Mouse (Mus musculus): Measurements from ENCODE around the gene 4930583I09Rik. TPM values are rescaled to one million over a fixed set of nuclear protein-coding genes. Genes with fewer than 3 reads are reported as not detected.

Gene 4930583I09Rik
- total RNA-seq, 2 experiments from 2014 or later = not detected

DNA sequence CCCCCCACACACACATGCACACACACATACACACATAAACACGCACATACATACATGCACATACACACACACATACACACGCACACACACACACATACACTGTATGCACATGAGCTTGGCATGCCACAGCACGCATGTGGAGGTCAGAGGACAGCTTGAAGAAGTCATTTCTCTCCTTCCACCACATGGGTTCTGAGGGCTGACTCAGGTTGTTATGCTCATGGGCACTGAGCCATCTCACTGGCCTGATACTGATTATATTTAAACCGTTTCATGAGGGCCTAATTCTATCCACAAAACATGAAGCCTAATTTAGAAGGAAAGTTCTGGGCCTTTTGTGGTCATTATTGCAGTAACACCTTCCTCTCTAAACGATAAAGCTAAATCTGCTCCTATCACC is 13.3 kb downstream of the 4930583I09Rik start:
- Histone ChIP-seq H3K4me3 (no peak overlapping the region), H3K27ac (no peak overlapping the region)
- DNase-seq (ENCODE audit: low spot score in 2 of 2) = no peak
- TF ChIP-seq CTCF (conservative IDR thresholded peaks at IDR 0.05) = no peak

DNA sequence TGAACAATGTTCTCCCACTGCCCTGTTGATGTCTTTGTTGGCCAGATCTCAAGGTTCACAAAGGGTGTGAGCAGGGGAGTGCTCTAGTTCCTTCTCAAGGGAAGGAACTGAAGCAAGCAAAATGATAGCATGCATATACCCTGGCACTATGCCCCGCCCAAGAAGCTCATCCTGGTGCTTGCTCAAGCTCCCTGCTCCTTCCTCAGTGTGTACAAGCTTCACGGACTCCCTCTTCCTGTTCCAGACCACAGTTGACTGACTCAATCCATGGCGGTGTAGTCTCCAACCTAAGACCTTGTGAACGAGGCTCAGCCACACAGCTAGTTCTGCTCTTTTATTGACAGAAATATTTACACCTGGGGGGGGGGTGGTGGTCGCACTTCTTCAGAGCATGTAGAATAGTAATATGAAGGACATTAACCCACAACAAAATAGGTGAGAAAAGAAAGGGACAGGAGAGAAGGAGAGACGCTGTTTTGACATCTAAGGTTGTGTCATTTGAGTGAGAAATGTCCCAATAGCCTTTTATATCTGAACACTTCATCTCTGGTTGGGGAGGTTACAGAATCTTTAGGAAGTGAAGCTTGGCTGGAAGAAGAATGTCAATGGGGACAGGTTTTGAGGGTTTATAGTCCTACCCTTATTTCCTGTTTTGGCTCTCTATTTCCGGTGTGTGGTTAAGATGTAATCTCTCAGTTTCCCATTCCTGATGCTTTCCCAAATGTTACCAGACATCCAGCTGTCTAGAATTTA is 14.9 kb downstream of the 4930583I09Rik start:
- no peak for DNase-seq (ENCODE audit: low spot score in 2 of 2)
- no peak overlapping the region for H3K4me3 ChIP-seq
- TF ChIP-seq CTCF (conservative IDR thresholded peaks at IDR 0.05) = no peak
- no peak overlapping the region for H3K27ac ChIP-seq

DNA sequence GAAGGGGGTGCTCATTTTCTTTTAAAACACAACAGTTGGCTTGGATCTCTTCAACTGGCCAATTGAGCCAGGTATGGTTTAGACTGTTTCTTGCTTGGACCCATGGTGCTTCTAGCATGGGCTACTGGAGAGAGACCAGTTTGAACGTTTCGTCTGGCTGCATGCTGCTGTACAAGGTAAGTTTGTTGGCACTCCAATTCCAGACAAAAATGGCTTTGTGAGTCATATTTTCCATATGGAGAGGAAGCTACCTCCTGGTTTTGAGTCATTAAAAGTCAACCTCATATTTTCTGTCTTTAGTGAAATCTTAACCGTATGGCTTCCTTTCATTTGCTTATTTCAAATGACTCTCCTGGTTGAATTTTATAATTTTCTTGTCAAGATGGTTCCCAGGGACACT is 19.6 kb downstream of the 4930583I09Rik start:
- no peak overlapping the region for H3K27ac ChIP-seq
- DNase-seq (ENCODE audit: low spot score in 2 of 2) = no peak
- TF ChIP-seq CTCF (conservative IDR thresholded peaks at IDR 0.05) = no peak

DNA sequence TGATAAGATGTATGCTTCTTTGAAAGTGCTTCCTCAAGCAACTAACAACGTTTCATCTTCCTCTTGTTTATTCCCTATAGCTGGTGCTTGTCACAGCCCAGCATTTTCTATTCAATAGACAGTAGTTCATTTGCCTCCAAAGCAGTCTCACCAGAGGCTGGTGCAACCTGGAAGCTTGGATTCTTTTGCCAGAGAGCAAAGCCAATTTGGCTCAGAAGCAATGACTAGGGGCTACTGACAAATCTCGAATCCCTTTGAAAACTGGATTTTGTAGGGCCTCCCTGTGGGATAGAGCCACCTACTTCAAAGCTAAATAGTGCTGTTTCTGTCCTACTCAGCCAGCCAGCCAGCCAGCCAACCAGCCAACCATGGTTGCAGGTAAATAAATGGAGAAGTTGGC is 20.1 kb downstream of the 4930583I09Rik start:
- Histone ChIP-seq H3K27ac (no peak overlapping the region), H3K4me3 (no peak overlapping the region)
- no peak for DNase-seq (ENCODE audit: low spot score in 2 of 2)
- TF ChIP-seq CTCF (conservative IDR thresholded peaks at IDR 0.05) = no peak

More for the DNA sequence above, 19.6 kb downstream of the 4930583I09Rik start:
- no peak overlapping the region for H3K4me3 ChIP-seq

DNA sequence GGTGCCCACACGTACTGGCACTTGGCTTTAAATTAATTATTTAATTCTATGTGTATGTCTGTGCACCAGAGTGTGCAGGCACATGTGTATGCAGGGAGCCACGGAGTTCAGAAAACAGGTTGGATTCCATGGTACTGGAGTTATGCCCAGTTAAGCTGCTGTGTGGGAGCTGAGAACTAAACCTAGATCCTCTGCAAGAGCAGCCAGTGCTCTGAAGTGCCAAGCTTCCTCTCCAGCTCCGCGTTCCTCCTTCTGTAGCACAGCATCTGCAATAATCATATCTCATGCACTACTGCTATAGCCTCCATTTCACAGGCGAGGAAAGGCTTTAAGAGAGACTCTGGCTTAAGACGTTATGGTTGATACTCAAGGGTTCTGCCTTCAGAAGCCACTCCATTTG is 22.3 kb downstream of the 4930583I09Rik start:
- no peak overlapping the region for H3K4me3 ChIP-seq
- DNase-seq (ENCODE audit: low spot score in 2 of 2) = no peak
- no peak for TF ChIP-seq CTCF (conservative IDR thresholded peaks at IDR 0.05)
- H3K27ac ChIP-seq = no peak overlapping the region

DNA sequence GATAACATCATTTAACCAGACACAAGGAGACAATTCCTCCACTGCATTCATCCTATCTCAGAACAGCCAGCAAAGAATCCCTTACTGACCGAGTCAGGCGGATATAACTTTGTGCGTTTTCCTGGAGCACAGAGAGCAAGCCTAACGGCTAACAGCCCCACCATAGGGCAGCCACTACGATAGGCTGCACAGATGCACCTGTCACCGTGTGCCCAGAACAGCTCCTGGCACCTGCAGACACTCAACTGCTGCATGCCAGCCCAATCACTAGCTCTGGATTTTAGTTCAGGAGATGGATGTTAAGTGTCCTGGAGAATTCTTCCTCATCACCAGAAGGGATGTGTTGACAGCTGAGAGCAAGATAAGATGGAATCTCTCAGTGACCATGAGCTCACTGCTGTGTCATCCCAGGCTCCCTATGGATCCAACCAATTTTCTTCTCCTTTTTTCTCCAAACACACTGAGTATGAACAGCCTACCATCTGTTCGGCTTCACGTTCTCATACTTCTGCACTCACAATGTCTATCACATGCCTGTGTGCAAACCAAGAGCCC is 29.8 kb downstream of the 4930583I09Rik start:
- no peak for TF ChIP-seq CTCF (conservative IDR thresholded peaks at IDR 0.05)
- no peak overlapping the region for H3K27ac ChIP-seq
- H3K4me3 ChIP-seq = no peak overlapping the region
- DNase-seq (ENCODE audit: low spot score in 2 of 2) = no peak

DNA sequence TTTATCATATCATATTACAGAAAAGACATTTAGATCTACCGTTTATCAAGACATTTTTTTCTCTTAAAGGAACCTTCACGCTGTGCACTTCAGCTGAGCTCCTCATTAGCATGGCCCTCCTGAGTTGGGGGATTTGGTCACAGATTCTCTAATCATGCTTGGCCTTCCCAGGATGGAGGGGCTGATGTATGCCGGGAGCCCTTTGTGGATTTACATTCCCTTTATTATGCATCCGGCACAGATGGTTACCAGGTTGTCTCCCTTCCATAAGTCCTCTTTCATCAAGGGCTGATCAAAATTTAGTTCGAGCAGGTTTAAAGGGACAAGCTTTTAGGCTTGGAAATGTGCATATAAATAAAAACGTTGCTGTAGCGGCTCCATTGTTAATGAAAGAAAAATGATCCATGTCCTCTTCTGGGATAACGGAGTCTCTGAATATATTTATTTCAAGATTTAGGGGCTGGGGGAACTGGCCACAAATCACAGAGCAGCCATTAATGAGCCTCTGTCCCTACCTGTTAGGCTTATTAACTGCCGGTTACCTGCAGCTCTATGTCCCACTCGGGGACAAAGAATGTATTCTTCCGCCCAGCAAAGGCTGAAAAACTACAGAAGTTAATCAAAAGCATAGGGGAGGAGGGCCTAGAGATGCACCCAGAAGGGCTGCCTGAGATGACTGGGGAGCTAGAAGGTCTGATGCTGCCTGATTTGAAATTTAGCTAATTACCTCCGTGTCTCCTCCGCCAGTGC is 31.3 kb downstream of the 4930583I09Rik start:
- no peak for TF ChIP-seq CTCF (conservative IDR thresholded peaks at IDR 0.05)
- Histone ChIP-seq H3K4me3 (no peak overlapping the region), H3K27ac (no peak overlapping the region)
- no peak for DNase-seq (ENCODE audit: low spot score in 2 of 2)

DNA sequence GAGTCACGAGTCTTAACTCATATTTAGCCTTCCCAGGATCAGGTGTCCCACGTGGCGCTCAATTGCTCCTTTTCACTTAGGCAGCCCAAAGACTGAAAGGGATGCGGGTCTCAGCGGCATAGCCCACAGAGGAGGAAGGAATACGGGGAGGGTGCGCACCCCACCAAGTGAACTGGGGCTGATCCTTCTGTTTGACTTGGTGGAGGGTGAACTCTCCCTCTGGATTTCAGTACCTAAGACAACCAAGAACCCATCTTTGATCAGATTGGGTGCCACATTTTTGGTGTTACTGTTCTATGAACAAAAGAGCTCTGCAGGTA is 33.0 kb downstream of the 4930583I09Rik start:
- no peak overlapping the region for H3K4me3 ChIP-seq
- no peak overlapping the region for H3K27ac ChIP-seq
- TF ChIP-seq CTCF (conservative IDR thresholded peaks at IDR 0.05) = no peak
- DNase-seq (ENCODE audit: low spot score in 2 of 2) = no peak

DNA sequence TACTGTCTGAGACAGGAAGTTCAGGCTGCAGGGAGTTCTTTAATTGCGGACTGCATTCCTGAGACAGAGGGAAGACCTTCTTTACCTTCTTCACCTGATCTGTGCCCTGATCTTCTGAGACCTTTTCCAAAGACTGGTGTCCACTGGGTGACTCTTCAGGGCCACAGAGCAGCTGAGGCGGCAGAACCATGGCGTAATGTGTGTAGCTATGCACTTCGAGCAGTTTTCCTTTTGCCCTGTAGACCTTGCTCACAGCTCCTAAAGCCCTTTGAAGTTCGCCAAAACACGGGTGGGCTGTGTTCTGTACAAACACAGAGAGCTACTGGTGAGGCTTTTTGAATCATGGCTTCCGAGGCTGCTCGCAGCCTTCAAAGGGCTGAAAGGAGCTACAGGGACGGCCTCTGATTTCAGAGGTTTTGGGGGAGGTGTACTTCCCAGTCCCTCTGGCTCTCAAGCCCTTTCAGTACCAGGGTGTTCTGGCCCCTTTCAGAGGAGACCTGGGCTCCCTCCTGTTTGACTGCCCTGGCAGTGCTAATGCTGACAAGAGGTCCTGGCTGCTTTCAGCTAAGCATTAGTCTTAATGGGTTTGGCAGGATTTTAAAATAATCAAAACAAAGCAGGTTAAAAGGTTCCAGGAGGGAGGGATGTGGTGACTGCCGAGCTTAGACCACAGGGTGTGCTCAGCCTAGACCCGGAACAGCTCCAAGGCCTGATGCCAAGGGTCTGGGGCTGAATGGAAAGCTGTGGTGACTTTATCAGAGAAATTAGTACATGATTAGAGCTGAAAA is 33.5 kb downstream of the 4930583I09Rik start:
- Histone ChIP-seq H3K4me3 (no peak overlapping the region), H3K27ac (no peak overlapping the region)
- TF ChIP-seq CTCF (conservative IDR thresholded peaks at IDR 0.05) = no peak
- DNase-seq (ENCODE audit: low spot score in 2 of 2) = no peak

DNA sequence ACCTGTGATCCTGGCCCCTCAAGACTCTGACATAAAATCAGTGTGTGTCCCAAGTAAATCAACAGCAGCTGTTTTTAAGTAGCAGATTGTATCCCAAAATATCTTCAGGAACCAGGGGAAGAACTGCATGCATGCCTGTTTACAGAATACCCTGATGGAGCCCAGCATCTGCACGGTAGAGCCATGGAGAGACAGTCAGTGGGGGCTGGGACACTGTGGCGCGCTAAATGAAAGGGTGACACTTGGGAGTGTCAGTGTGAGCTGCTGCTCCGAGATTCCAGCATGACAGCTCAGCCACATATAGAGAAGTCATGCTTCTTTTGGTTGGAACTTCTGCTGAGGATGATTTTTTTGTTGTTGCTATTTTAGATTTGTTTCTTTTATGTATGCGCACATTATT is 43.2 kb downstream of the 4930583I09Rik start:
- no peak for TF ChIP-seq CTCF (conservative IDR thresholded peaks at IDR 0.05)
- DNase-seq (ENCODE audit: low spot score in 2 of 2) = no peak
- H3K4me3 ChIP-seq = no peak overlapping the region
- H3K27ac ChIP-seq = no peak overlapping the region

DNA sequence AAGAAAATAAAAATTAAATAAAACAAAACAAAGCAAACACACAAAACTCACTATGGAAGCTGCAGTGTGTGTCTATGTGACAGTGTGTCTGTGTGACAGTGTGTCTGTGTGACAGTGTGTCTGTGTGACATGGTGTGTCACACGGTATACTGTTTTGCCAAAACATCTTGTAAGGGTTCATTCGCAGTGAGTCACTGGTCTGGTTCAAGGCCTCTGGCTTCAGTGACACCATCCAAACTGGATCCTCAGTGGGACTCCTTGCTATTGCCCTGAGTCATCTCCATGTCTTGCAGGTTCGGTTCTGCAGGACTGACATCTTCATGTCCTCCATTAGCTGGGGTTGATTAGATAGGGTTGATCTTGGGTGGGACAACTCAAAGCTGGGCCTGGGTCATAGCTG is 43.8 kb downstream of the 4930583I09Rik start:
- DNase-seq (ENCODE audit: low spot score in 2 of 2) = no peak
- Histone ChIP-seq H3K27ac (no peak overlapping the region), H3K4me3 (no peak overlapping the region)
- TF ChIP-seq CTCF (conservative IDR thresholded peaks at IDR 0.05) = no peak

DNA sequence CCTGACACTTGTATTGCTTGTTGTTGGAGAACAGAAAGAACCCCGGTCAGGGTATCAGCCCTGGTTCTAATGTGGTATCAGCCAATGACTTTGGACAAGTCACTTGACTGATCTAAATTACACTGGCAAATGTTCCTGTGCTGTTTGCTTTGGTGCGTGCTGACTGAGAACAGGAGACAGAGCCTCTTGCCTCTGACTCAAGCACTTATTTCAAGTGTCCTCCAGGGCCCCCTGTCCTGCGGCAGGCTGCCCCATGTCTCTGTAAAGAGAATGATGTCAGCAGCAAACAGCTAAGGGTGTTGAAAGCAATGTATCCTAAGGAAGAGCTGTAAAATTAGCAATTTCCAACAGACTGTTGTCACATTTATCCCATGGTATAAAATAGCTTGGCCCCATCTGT is 46.7 kb downstream of the 4930583I09Rik start:
- DNase-seq (ENCODE audit: low spot score in 2 of 2) = no peak
- H3K27ac ChIP-seq = no peak overlapping the region
- no peak overlapping the region for H3K4me3 ChIP-seq
- TF ChIP-seq CTCF (conservative IDR thresholded peaks at IDR 0.05) = no peak

DNA sequence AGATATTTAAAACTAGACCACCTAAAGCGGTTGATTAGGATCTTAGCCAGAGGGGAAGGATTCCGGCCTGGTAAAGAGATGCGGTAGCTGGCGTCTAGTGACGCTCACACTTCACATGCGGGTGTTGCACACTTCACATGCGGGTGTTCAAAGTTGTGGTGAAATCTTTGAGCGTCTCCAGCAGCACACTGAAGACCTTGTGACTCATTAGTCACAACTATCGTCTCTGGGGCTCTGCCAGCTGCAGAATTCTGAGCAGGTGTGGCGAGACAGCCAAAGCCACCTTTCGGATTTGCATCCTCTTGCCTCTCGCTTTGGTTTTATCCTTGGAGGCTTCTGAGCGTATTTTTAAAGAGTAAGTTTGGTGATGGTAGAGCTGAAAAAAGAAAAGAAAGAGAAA is 47.6 kb downstream of the 4930583I09Rik start:
- no peak overlapping the region for H3K27ac ChIP-seq
- TF ChIP-seq CTCF (conservative IDR thresholded peaks at IDR 0.05) = no peak
- no peak for DNase-seq (ENCODE audit: low spot score in 2 of 2)
- no peak overlapping the region for H3K4me3 ChIP-seq

All from layer of hippocampus, adult 2 months (tissue).